Mouse (Mus musculus) lung, adult 2 months (tissue): ENCODE data around the gene Aven.

Source experiments
- CTCF ChIP-seq: fragments of 200-500 bp; IDR thresholded peaks from 2 replicates; pipeline ENCODE4 v1.5.1; 2011; ENCODE audit warnings: mild to moderate bottlenecking, low read length, control low read depth; ENCODE audit not compliant: insufficient read depth
- POLR2A ChIP-seq: fragments of 200-500 bp; IDR thresholded peaks from 2 replicates; pipeline ENCODE4 v1.6.1; 2011; ENCODE audit warnings: low read depth, mild to moderate bottlenecking, control low read depth, low read length, borderline replicate concordance; ENCODE audit errors: extremely low read depth

DNA sequence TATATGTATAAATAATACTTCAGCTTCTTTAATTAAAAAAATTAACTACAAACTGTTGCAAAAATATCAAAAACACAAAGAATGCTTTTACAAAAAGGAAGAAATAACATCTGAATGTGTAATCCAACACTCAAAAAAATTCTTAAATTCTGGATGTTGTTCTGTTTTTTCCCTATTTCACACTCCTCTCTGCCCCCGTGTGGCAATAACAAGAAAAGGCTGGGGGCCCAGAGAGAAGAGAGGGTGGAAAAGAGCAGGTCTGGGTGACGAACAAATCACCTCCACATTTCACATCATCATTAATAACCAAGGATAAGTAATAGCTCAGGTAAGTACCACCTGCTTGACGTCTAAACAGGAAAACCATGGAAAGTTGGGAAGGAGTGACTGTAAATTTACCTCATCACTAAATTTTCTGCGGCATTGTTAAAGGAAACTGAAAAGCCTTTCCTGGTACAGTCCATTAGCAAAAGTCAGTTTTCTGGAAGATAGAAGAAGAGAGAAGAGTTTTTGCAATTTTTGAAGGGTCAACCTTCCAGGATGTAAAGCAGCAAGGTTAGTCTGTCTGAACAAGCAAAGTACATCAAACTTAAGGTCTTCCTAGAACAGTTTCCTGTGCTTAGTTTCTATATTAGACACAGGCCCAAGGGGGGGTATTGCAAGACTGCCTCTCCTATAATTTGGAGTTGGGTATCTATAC, 43.0 kb upstream of the Aven start:
- TF ChIP-seq CTCF (no peak), POLR2A (no peak)
